Mouse (Mus musculus) hindbrain, embryonic 15.5 days (tissue): ENCODE data around the gene BC025446. TPM values are rescaled to one million over a fixed set of nuclear protein-coding genes. Genes with fewer than 3 reads are reported as not detected.
"Not testable (repeated sequence)": the region's sequence is repeated elsewhere in the genome, so short reads cannot be mapped to it uniquely, and the experiment has no call there.

Experiments used
- ATAC-seq: fragments of 200-750 bp; cut with Nextera tagmentation; 2 replicates; pipeline ENCODE4 v1.8.0; 2017; ENCODE audit warnings: low read depth, moderate number of reproducible peaks, moderate TSS enrichment; ENCODE audit not compliant: low FRiP score
- H3K27ac ChIP-seq: fragments of 300-500 bp; sonication (generic); replicated peaks from 2 replicates; pipeline ENCODE4 v1.5.1; 2015; ENCODE audit warnings: mild to moderate bottlenecking, inconsistent platforms
- H3K27me3 ChIP-seq: fragments of 300-500 bp; sonication (generic); 2 replicates; pipeline ENCODE4 v1.6.1; 2015; ENCODE audit warnings: control low read depth, inconsistent platforms
- H3K36me3 ChIP-seq: fragments of 300-500 bp; sonication (generic); 2 replicates; pipeline ENCODE4 v1.6.1; 2015; ENCODE audit warnings: control low read depth, inconsistent platforms
- H3K4me1 ChIP-seq: fragments of 300-500 bp; sonication (generic); replicated peaks from 2 replicates; pipeline ENCODE4 v1.6.1; 2015; ENCODE audit warnings: control low read depth, inconsistent platforms
- H3K4me2 ChIP-seq: fragments of 300-500 bp; sonication (generic); 2 replicates; pipeline ENCODE4 v1.6.1; 2015; ENCODE audit warnings: moderate library complexity, mild to moderate bottlenecking, inconsistent platforms
- H3K4me3 ChIP-seq: fragments of 300-500 bp; sonication (generic); 2 replicates; pipeline ENCODE4 v1.5.1; 2015; ENCODE audit warnings: mild to moderate bottlenecking, inconsistent platforms
- H3K9ac ChIP-seq: fragments of 300-500 bp; sonication (generic); 2 replicates; pipeline ENCODE4 v1.6.1; 2015; ENCODE audit warnings: inconsistent platforms
- H3K9me3 ChIP-seq: fragments of 300-500 bp; sonication (generic); 2 replicates; pipeline ENCODE4 v1.6.1; 2016; ENCODE audit warnings: control low read depth, inconsistent platforms
- WGBS: fragments of 180-500 bp; shearing (Covaris S2); methylation state at CpG from one replicate; pipeline ENCODE4 v1.1.7; 2015; 5-methylcytosine and 5-hydroxymethylcytosine counted together
- polyA plus RNA-seq: library from polyadenylated mRNA; unstranded; fragments of >200 nt; fragmentation: Nextera tagmentation; extraction: Ambion mirVana; gene quantifications from 2 replicates; pipeline ENCODE4 v1.2.1, GENCODE M21; 2015

BC025446 gene
- polyA plus RNA-seq: not detected in 2 replicates

DNA sequence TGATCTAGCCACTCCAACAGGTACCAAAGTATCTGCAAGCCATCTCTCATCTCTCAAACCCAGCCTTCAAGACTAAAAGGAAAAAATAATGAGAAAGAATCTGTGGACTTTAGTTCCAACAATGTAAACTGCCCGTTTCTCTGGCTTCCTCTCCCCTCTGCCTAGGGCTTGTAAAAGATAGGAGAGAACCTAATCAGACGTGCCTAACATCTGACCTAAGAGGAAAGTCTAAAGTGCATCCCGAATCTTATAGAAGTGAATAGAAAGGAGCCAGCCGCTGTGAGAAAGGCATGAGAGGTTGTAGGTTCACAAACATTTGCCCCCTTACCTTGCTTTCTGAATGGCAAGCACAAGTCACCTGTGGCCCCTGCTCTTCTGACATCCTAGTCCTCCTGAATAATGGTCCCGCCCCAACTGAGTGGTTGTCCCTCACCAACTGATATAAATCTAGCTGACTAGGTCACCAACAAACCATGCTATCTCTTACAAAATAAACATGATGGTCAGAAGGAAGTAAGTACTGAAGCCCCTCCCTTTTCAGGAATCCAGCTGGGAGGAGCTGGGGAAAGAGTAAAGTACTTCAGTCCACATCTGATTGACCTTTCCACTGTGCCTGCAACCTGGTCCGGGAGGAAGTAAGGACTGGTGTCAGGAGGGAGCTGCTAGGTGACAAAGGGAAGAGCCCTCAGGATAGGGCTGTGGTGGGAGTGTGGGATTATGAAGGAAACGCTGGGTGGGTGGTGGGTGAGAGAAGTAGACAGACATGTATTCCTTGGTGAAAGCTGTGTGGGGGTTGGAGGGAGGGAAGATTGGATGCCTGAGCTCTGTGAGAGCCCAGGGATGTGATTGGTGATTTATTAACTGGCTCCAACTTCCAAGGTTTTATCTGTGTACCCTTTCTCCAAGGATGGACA, at the start of gene BC025446:
Gene BC025446 (plus strand): TSS at position 599 of the 914 bp plus-strand sequence.
- no peaks in the 10 kb centered on the region for H3K27me3 ChIP-seq
- no peak within 1 kb of the TSS for H3K27ac ChIP-seq
- H3K9me3 ChIP-seq: no peaks in the 10 kb centered on the region
- ATAC-seq: no peak
- no peaks in the 10 kb centered on the region for H3K36me3 ChIP-seq
- no peak within 1 kb of the TSS for H3K4me3 ChIP-seq
- H3K9ac ChIP-seq: no peak within 1 kb of the TSS
- H3K4me2 ChIP-seq: no peak within 1 kb of the TSS
- H3K4me1 ChIP-seq: no peaks in the 10 kb centered on the region
- WGBS: 85% methylated on average over 7 of the region's 7 CpGs

DNA sequence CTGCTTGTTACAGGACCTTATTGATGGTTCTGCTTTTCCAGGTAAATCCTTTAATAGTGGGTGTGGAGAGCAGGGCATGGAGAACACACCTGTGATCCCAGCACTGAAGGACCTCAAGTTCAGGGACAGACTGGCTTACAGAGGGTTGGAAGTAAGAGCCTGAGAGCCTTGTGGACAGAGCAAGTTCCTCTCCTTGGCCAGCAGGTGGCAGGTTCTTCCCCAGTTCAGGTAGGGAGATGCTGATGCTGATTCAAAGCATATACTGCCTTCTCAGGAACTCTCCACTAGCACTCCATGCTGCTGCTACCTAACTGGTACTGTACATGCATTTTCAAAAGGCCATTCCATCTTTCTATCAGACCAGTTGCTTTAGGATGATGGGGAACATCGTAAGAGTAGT, 40.7 kb upstream of the BC025446 start:
- Histone ChIP-seq H3K36me3 (no peaks in the 10 kb centered on the region), H3K4me2 (no peak overlapping the region), H3K27me3 (no peaks in the 10 kb centered on the region), H3K27ac (no peak overlapping the region), H3K4me1 (no peaks in the 10 kb centered on the region), H3K9me3 (no peaks in the 10 kb centered on the region), H3K4me3 (no peak overlapping the region), H3K9ac (no peak overlapping the region)
- 60% methylated on average over 1 of the region's 1 CpGs for WGBS
- no peak for ATAC-seq

DNA sequence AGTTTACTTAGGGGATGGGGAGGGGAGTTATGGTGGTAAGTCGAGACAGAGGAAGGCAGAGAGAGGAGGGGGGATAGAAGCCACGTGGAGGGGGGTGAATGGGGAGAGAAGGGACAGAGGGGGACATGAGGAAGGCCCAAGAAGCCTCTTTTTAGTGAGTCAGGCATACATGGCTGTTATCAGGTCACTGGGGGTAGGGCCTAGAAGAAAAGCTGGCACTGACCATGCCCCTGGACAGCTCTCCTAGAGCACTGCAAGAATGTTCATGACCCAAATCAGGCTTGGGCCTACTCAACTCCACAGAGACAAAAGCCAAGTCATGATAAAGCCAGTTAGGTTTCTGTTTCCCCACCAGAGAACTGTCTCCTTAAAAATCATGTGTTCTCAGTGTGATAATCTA, 29.9 kb upstream of the BC025446 start:
- Histone ChIP-seq H3K27me3 (no peaks in the 10 kb centered on the region), H3K4me1 (no peaks in the 10 kb centered on the region), H3K36me3 (no peaks in the 10 kb centered on the region), H3K4me3 (no peak overlapping the region), H3K4me2 (no peak overlapping the region), H3K27ac (no peak overlapping the region), H3K9me3 (no peaks in the 10 kb centered on the region), H3K9ac (no peak overlapping the region)
- no peak for ATAC-seq
- 19% methylated on average over 2 of the region's 2 CpGs for WGBS

DNA sequence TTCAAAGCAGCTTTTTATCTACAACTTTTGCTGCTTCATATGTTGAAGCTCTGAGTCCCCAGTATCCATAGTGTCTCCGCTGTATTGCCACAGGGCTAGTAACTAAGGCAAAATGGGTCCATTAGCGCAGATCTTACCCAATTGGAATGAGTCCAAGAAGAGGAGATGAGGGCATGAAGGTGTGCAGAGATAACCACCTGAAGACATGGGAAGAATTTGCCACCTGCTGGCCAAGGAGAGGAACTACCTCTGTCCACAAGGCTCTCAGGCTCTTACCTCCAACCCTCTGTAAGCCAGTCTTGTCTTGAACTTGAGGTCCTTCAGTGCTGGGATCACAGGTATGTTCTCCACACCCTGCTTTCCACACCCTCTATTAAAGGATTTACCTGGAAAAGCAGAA, 27.1 kb upstream of the BC025446 start:
- Histone ChIP-seq H3K27ac (no peak overlapping the region), H3K4me2 (no peak overlapping the region), H3K4me1 (no peaks in the 10 kb centered on the region), H3K4me3 (no peak overlapping the region), H3K27me3 (no peaks in the 10 kb centered on the region), H3K9me3 (no peaks in the 10 kb centered on the region), H3K36me3 (no peaks in the 10 kb centered on the region), H3K9ac (no peak overlapping the region)
- 72% methylated on average over 2 of the region's 2 CpGs for WGBS
- no peak for ATAC-seq

DNA sequence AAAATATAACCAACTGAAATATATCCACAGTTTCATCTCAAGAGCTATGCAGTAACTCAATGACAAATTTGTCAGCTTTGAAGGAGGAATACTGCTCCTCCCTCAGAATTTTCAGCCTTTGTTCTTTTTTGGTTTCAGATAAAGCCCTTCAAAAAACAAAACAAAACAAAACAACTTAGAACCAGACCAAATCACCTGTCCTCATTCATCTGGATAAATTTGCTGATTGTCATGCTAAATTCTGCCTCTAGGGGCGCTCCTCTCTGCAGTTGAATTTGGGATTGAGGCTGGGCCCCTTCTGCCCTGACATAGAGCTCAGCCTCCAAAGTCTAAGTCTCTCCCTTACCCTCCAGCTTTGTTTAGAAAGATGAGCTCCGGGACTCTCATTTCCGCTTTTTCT, 25.6 kb upstream of the BC025446 start:
- H3K4me3 ChIP-seq, H3K27ac ChIP-seq, H3K36me3 ChIP-seq, H3K27me3 ChIP-seq, H3K4me1 ChIP-seq, ATAC-seq, H3K4me2 ChIP-seq, H3K9ac ChIP-seq, H3K9me3 ChIP-seq: not testable (repeated sequence)
- WGBS: 44% methylated on average over 2 of the region's 3 CpGs

DNA sequence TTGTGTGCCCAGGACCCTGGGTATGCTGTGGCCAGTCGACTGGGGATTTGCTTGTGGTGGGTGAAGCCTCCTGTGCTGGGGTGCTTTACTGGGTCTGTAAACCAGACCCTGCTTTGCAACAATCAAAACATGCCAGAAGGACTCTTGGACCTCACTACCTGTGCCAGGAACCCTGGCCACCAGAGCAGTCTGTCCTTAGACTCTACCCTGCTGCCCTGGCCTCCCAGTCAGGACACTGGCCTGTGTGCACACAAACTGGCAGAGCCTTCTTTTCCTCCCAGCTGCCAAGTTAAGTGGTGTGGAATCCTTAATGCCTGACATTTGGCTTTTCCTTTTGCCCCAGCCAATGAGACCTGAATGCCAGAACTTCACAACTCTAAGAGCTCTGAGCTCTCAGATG, 655 bp downstream of the BC025446 start:
- no peaks in the 10 kb centered on the region for H3K36me3 ChIP-seq
- no peak overlapping the region for H3K9ac ChIP-seq
- no peaks in the 10 kb centered on the region for H3K27me3 ChIP-seq
- H3K4me2 ChIP-seq: no peak overlapping the region
- H3K27ac ChIP-seq: no peak overlapping the region
- H3K9me3 ChIP-seq: no peaks in the 10 kb centered on the region
- WGBS: 67% methylated on average over 1 of the region's 1 CpGs
- no peak overlapping the region for H3K4me3 ChIP-seq
- no peaks in the 10 kb centered on the region for H3K4me1 ChIP-seq
- ATAC-seq: no peak

DNA sequence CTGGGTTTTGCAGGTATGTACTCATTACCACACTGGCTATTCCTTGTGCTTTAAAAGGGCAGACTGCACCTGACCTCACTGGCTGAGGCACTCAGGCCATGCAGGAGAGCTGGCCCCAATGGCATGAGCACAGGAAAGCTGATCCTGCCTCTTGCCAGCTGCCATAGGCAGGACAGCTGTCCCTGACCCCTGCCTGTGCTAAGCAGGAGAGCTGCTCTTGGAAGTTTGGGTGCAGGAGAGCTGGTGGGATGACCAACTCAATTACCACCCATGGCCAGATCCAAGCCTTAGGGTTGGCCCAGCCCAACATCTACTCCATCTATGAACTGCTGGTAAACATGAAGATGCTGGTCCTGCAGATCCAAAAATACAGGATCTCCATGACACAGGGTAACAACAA, 5.8 kb downstream of the BC025446 start:
- no peaks in the 10 kb centered on the region for H3K9me3 ChIP-seq
- no peak overlapping the region for H3K27ac ChIP-seq
- H3K9ac ChIP-seq: no peak overlapping the region
- H3K36me3 ChIP-seq: no peaks in the 10 kb centered on the region
- ATAC-seq: no peak
- H3K4me2 ChIP-seq: no peak overlapping the region
- H3K4me3 ChIP-seq: no peak overlapping the region
- H3K4me1 ChIP-seq: no peaks in the 10 kb centered on the region
- no peaks in the 10 kb centered on the region for H3K27me3 ChIP-seq

DNA sequence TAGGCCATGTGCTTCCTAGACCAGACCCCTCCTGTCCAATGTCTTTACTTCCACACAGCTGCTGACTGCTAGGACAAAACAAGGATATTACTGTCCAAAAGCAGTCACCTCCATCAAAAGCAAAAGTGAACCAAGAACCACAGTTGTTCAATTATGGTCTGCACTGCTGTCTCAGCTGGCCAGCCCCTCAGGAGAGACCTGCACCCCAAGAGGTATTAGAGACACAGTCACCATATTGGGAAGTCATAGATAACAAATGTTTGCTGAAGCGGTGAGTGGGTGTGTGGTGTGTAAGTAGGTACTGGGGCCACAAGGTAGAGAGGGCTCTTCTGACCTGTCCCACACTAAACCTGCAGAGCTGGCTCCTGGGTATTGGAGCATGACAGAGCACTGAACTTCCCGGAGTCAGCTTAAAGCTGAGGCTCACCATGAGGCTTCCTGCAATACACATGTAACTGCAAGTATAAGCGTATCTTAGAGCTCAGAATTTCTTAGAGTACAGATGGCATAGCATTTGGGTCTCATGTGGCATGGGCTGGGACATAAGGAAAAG, 21.6 kb downstream of the BC025446 start:
- Histone ChIP-seq H3K27ac (no peak overlapping the region), H3K9ac (no peak overlapping the region), H3K36me3 (no peaks in the 10 kb centered on the region), H3K27me3 (no peaks in the 10 kb centered on the region), H3K4me2 (no peak overlapping the region), H3K9me3 (no peaks in the 10 kb centered on the region), H3K4me1 (no peaks in the 10 kb centered on the region), H3K4me3 (no peak overlapping the region)
- ATAC-seq: no peak
- 93% methylated on average over 3 of the region's 3 CpGs for WGBS

DNA sequence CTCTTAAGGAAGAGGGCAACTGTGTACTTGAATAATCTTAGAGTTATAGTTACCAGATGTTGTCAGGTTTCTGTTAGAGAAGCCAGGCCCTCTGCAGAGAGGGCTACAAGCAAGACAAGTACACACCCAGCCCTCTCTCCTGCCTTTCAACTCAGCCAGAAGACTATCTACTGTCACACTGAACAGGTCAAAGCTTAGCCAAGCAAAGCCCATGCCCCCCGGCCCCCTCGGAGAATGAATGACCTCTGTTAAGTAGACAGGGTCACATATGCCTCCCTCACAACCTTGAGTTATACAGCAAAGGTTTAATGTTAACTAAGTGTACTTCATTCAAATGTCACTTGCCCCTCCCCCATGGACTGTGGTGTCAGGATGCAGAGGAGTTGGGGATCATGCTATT, 24.4 kb downstream of the BC025446 start:
- Histone ChIP-seq H3K27me3 (no peaks in the 10 kb centered on the region), H3K4me1 (no peaks in the 10 kb centered on the region), H3K36me3 (no peaks in the 10 kb centered on the region), H3K27ac (no peak overlapping the region), H3K4me2 (no peak overlapping the region), H3K9me3 (no peaks in the 10 kb centered on the region), H3K9ac (no peak overlapping the region), H3K4me3 (no peak overlapping the region)
- ATAC-seq: no peak
- WGBS: 92% methylated on average over 2 of the region's 2 CpGs

DNA sequence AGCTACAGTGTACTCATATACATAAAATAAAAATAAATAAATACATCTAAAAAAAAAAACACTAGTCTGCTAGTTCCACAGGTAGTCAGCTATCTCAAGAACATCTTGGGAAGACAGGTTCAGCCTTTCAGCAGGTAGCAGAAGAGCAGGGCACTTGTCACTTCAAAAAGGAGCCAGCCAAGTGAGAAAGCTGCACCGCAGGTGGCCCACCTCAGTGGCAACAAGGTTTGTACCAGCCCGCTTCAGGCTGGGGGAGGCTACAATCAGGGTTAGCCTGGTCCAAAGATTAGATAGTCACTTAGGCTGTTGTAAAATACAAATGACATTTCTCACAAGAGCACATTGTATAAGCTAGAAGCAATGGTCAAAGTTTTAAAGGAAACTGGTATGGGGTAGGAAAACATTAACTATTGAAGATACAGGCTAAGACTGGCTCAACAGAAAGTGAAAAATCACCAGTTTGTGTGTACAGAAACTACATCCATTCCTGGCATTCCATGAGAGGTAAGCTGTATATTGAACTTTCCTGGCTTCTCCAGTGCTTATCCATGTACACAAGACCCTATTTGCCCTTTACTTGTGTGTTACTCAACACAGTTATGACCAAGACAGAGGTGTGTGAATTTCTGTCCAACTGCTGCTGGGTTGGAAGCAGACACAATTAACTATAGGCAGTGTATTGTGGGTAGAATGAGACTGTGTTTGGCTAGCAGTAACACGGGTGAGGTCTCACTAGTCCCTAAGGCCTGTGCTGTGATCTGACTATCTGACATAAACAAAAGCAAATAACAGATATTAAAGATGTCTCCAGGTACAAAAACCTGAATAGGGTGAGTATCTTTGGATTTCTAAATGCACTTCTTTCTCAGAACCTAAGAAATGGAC, 26.8 kb downstream of the BC025446 start:
- H3K4me2 ChIP-seq: no peak overlapping the region
- WGBS: 75% methylated on average over 3 of the region's 3 CpGs
- no peak for ATAC-seq
- no peak overlapping the region for H3K9ac ChIP-seq
- no peak overlapping the region for H3K27ac ChIP-seq
- no peaks in the 10 kb centered on the region for H3K27me3 ChIP-seq
- H3K4me1 ChIP-seq: no peaks in the 10 kb centered on the region
- H3K36me3 ChIP-seq: no peaks in the 10 kb centered on the region
- no peaks in the 10 kb centered on the region for H3K9me3 ChIP-seq
- no peak overlapping the region for H3K4me3 ChIP-seq

DNA sequence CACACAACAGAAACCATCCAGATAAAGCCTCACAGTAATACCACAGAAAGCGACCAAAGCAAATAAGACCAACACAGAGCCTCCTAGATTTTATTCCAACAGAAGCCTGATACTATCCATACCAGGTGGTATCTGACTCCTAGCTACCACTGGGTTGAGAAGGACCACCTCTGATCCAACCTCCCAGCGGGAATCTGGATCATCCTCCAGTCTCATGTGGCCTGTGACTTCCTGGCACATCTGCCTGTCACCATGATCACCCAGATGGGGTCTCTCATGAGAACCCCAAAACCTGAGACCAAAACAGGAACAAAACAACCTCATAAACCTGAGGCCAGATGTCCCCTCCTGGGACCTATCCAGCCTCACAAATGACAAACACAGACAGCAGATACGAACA, 38.5 kb downstream of the BC025446 start:
- no peaks in the 10 kb centered on the region for H3K27me3 ChIP-seq
- WGBS: 88% methylated on average over 3 of the region's 3 CpGs
- no peak for ATAC-seq
- H3K4me2 ChIP-seq: no peak overlapping the region
- H3K27ac ChIP-seq: no peak overlapping the region
- no peaks in the 10 kb centered on the region for H3K4me1 ChIP-seq
- H3K9ac ChIP-seq: no peak overlapping the region
- no peaks in the 10 kb centered on the region for H3K36me3 ChIP-seq
- no peaks in the 10 kb centered on the region for H3K9me3 ChIP-seq
- H3K4me3 ChIP-seq: no peak overlapping the region

DNA sequence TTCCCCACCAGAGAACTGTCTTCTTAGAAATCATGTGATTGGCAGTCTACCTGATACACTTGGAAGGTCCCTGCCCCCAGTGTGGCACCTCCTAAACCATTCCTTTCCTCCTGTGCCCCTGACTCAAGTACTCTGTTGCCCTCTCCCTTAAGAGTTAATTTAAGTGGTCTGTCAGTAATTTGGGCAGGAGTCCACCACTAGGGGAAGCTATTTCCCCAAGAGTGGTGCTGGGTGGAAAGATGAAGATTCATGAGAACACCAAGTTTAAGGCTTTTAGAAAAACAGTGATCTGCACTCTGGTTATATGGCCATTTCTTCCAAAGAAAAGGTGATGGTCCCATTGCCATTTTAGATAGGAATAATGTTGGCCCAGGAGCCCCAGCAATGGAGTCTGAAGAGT, 49.7 kb downstream of the BC025446 start:
- no peaks in the 10 kb centered on the region for H3K4me1 ChIP-seq
- H3K9me3 ChIP-seq: no peaks in the 10 kb centered on the region
- H3K27ac ChIP-seq: no peak overlapping the region
- no peak overlapping the region for H3K9ac ChIP-seq
- H3K4me2 ChIP-seq: no peak overlapping the region
- no peak overlapping the region for H3K4me3 ChIP-seq
- H3K27me3 ChIP-seq: no peaks in the 10 kb centered on the region
- no peaks in the 10 kb centered on the region for H3K36me3 ChIP-seq
- ATAC-seq: no peak
